In genomic region chr4:154392641-154393040, GRCm38 (mm10) we compare ENCODE assay signal across 14 mouse cellular contexts. TPM values are rescaled to one million over a fixed set of nuclear protein-coding genes. Genes with fewer than 3 reads are reported as not detected.
DNase-seq lines count a peak whose midpoint lies in the region; ATAC-seq and TF ChIP-seq lines count a peak whose summit lies in the region.
"Had no signal": no experiment of that assay in that cellular context is flagged by ENCODE, and none has a peak within 500 bp of the region (broad histone marks: within the 10 kb centered on the region; RNA-seq: fewer than 3 reads in every experiment).

No protein-coding gene starts in this region.

- H3K36me3 ChIP-seq in heart, postnatal 0 days (replicated peaks; ENCODE audit: control insufficient read depth, insufficient read depth, low read length) = no peaks in the 10 kb centered on the region
- no peaks in the 10 kb centered on the region for H3K36me3 ChIP-seq in midbrain, postnatal 0 days (ENCODE audit: insufficient read depth, low read length)
- H3K36me3 ChIP-seq in midbrain, embryonic 15.5 days (replicated peaks) = no peaks in the 10 kb centered on the region
- H3K36me3 ChIP-seq in limb, embryonic 12.5 days = 0 out of 2 replicates have a peak, but pooled peaks cover 5% of the 10 kb centered on the region
- H3K36me3 ChIP-seq: embryonic facial prominence, embryonic 15.5 days had no signal

- H3K4me1 ChIP-seq in heart, postnatal 0 days (ENCODE audit: control insufficient read depth, insufficient read depth) = peaks cover 24% of the 10 kb centered on the region
- H3K4me1 ChIP-seq in midbrain, postnatal 0 days (ENCODE audit: insufficient read depth, low read length) = no peaks in the 10 kb centered on the region
- H3K4me1 ChIP-seq in midbrain, embryonic 15.5 days = peaks cover 24% of the 10 kb centered on the region
- peaks cover 91% of the 10 kb centered on the region for H3K4me1 ChIP-seq in limb, embryonic 12.5 days (replicated peaks)

- H3K27ac ChIP-seq in heart, postnatal 0 days (ENCODE audit: low read depth) = peak overlapping the region; percentile 83
- no peak overlapping the region for H3K27ac ChIP-seq in midbrain, postnatal 0 days (ENCODE audit: low read depth, low read length)
- no peak overlapping the region for H3K27ac ChIP-seq in midbrain, embryonic 15.5 days
- peak overlapping the region; percentile 69; the same call in 1 of the 2 replicates for H3K27ac ChIP-seq in limb, embryonic 12.5 days
- H3K27ac ChIP-seq: embryonic facial prominence, embryonic 15.5 days had no signal

- no peak overlapping the region for H3K4me2 ChIP-seq in heart, postnatal 0 days (ENCODE audit: low read depth, low read length)
- H3K4me2 ChIP-seq in midbrain, postnatal 0 days (ENCODE audit: low read depth, low read length, poor library complexity, severe bottlenecking) = no peak overlapping the region
- H3K4me2 ChIP-seq in midbrain, embryonic 15.5 days = no peak overlapping the region
- H3K4me2 ChIP-seq in limb, embryonic 12.5 days = no peak overlapping the region
- H3K4me2 ChIP-seq: embryonic facial prominence, embryonic 15.5 days had no signal

- no peaks in the 10 kb centered on the region for H3K9me3 ChIP-seq in heart, postnatal 0 days (replicated peaks; ENCODE audit: control insufficient read depth, low read length)
- H3K9me3 ChIP-seq in midbrain, postnatal 0 days (ENCODE audit: low read length) = no peaks in the 10 kb centered on the region
- H3K9me3 ChIP-seq in midbrain, embryonic 15.5 days = no peaks in the 10 kb centered on the region
- no peaks in the 10 kb centered on the region for H3K9me3 ChIP-seq in limb, embryonic 12.5 days
- H3K9me3 ChIP-seq: embryonic facial prominence, embryonic 15.5 days; megakaryocyte, embryonic 14.5 days had no signal

- peak; percentile 16 for TF ChIP-seq CTCF in heart, postnatal 0 days (IDR thresholded peaks at IDR 0.05; ENCODE audit: low read depth)
- TF ChIP-seq CTCF in midbrain, postnatal 0 days (IDR thresholded peaks at IDR 0.05) = peak; percentile 43

- no peak for DNase-seq in heart, postnatal 0 days (ENCODE audit: low spot score)
- DNase-seq in heart, postnatal 4 days = no peak
- DNase-seq in midbrain, postnatal 0 days (ENCODE audit: low spot score) = no peak
- DNase-seq in adrenal gland, postnatal 10 days = no peak
- no peak for DNase-seq in left cerebral cortex, adult 9 months (ENCODE audit: low spot score in 2 of 2)
- DNase-seq: adrenal gland, adult 8-10 months; cerebellum, adult 11-12 months; kidney, adult 18-20 months; thymus, postnatal 25 days had no signal

- no peaks in the 10 kb centered on the region for H3K27me3 ChIP-seq in heart, postnatal 0 days (ENCODE audit: control insufficient read depth, insufficient read depth, low read length)
- no peaks in the 10 kb centered on the region for H3K27me3 ChIP-seq in midbrain, postnatal 0 days (ENCODE audit: insufficient read depth, low read length)
- no peaks in the 10 kb centered on the region for H3K27me3 ChIP-seq in midbrain, embryonic 15.5 days (replicated peaks)
- H3K27me3 ChIP-seq in limb, embryonic 12.5 days = peaks cover 3% of the 10 kb centered on the region; the same call in 1 of the 2 replicates
- H3K27me3 ChIP-seq: embryonic facial prominence, embryonic 15.5 days had no signal

- TF ChIP-seq EP300 in heart, postnatal 0 days (IDR thresholded peaks at IDR 0.05; ENCODE audit: low read depth) = no peak

- H3K4me3 ChIP-seq in heart, postnatal 0 days (ENCODE audit: low read depth, low read length) = no peak overlapping the region
- H3K4me3 ChIP-seq in midbrain, postnatal 0 days (ENCODE audit: low read depth, low read length) = no peak overlapping the region
- H3K4me3 ChIP-seq in midbrain, embryonic 15.5 days = no peak overlapping the region
- H3K4me3 ChIP-seq in limb, embryonic 12.5 days (replicated peaks) = no peak overlapping the region
- H3K4me3 ChIP-seq: embryonic facial prominence, embryonic 15.5 days; megakaryocyte, embryonic 14.5 days had no signal

- 83% methylated on average over 1 of the region's 1 CpGs for WGBS in heart, postnatal 0 days
- WGBS in midbrain, postnatal 0 days = 86% methylated on average over 1 of the region's 1 CpGs
- 69% methylated on average over 1 of the region's 1 CpGs for WGBS in midbrain, embryonic 15.5 days
- WGBS in limb, embryonic 12.5 days = 89% methylated on average over 1 of the region's 1 CpGs

- no peak for ATAC-seq in heart, postnatal 0 days (ENCODE audit: insufficient read depth, low read depth)
- no peak for ATAC-seq in midbrain, postnatal 0 days (ENCODE audit: low FRiP score)
- ATAC-seq in midbrain, embryonic 15.5 days (replicated peaks) = no peak
- ATAC-seq in limb, embryonic 12.5 days (ENCODE audit: insufficient number of reproducible peaks, insufficient read depth, low FRiP score, low TSS enrichment, low read depth) = no peak

- no peak overlapping the region for H3K9ac ChIP-seq in heart, postnatal 0 days (replicated peaks; ENCODE audit: low read depth, low read length)
- H3K9ac ChIP-seq in midbrain, postnatal 0 days (replicated peaks; ENCODE audit: low read length, poor library complexity, severe bottlenecking) = no peak overlapping the region
- H3K9ac ChIP-seq in midbrain, embryonic 15.5 days = no peak overlapping the region
- H3K9ac ChIP-seq in limb, embryonic 12.5 days (replicated peaks) = no peak overlapping the region
- H3K9ac ChIP-seq: embryonic facial prominence, embryonic 15.5 days had no signal

RNA-seq across cellular contexts. Expression of gene B230104I21Rik, which starts 56.7 kb away (rescaled TPM):
- not detected in 2 replicates for total RNA-seq in heart, postnatal 0 days (2014; rRNA removed; ENCODE audit: low replicate concordance)
- polyA plus RNA-seq in heart, postnatal 0 days (2015; fragmentation: Nextera tagmentation; extraction: Ambion mirVana) = not detected in 2 replicates
- total RNA-seq in heart, postnatal 4 days (2021) = not detected
- total RNA-seq in midbrain, postnatal 0 days (2014; rRNA removed) = not detected in 2 replicates
- 0.19 TPM in 1 of 2 replicates, not detected in the other for polyA plus RNA-seq in midbrain, postnatal 0 days (2015; fragmentation: Nextera tagmentation; extraction: Ambion mirVana)
- polyA plus RNA-seq in midbrain, embryonic 15.5 days (2015; fragmentation: Nextera tagmentation; extraction: Ambion mirVana) = not detected in 2 replicates
- polyA plus RNA-seq in limb, embryonic 12.5 days (2016; fragmentation: Nextera tagmentation; extraction: Ambion mirVana) = 0.33 TPM in 1 of 2 replicates, not detected in the other
- not detected for total RNA-seq in adrenal gland, postnatal 10 days (2021)
- total RNA-seq: adrenal gland, adult 8-10 months; left cerebral cortex, postnatal 14 days had no signal
- polyA plus RNA-seq: embryonic facial prominence, embryonic 15.5 days had no signal

Comparison
In these comparisons a context has a peak if more than half of its experiments do, and no peak if none do; other contexts are left out.
1. H3K27ac ChIP-seq: peak in heart, postnatal 0 days (single experiment) and limb, embryonic 12.5 days (single experiment); none in midbrain, postnatal 0 days (single experiment) and midbrain, embryonic 15.5 days (single experiment).